Mouse (Mus musculus): ENCODE measurements around the gene Xpa. TPM values are rescaled to one million over a fixed set of nuclear protein-coding genes. Genes with fewer than 3 reads are reported as not detected.
A peak's percentile ranks its signal among the peaks of the same experiment; 100 is the strongest.

The Xpa gene
- polyA plus RNA-seq, 1 experiment from 2014 or later, result 22.0 TPM

DNA sequence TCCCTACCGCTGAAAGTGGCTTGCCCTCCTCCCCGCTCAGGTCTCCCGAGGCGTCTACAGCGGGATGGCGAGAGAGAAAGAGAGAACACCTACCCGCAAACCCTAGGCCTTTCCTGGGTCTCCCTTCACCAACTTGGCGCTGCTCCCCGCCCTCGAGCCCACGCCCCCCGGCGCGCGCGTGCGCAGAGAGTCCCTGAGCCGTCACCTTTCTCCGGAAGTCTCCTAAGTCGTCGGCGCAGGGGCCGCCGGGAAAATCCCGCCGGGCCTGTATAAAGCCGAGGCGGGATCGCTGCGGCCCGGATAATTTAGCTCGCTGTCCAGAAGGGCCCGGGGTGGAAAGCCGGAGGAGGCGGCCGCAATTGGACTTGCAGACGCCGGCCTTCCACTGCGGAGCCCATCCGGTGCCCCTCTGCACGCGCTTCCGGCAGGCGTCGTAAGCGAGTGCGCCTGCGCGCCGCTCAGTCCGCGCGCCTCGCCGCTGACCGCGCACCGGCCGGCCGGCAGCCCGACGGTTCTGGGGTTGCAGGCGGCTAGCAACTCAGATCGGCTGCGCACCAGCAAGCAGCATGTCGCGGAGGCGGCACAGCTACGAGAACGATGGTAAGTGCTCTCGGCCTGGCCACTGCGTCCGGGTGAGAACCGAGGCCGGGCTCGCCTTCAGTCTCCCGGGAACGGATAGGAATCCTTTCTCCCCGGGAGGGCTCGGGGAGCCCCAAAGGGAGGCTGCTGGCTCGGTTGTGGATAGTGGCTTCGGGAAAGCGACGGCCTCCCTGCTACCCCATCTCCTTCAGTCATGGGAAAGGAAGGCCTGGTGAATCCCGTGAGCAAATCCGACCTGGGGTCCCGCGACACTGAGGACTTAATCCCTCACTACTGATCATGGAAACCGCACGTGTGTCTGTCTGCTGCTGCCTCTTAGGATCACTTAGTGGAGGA is 57.6 kb downstream of the Xpa start, which contains the start of the genes Ncbp1 and Tstd2:
TSS of gene Ncbp1 (plus strand) at position 327 of the 936 bp plus-strand sequence.
TSS of gene Tstd2 (minus strand) at position 408 of the 936 bp plus-strand sequence.
- Histone ChIP-seq H3K36me3 (peaks cover 8% of the 10 kb centered on the region), H3K4me2 (peak within 1 kb of the TSS; percentile 69), H3K4me1 (peaks cover 23% of the 10 kb centered on the region), H3K9me3 (no peaks in the 10 kb centered on the region), H3K4me3 (peak within 1 kb of the TSS; percentile 95), H3K27me3 (no peaks in the 10 kb centered on the region), H3K27ac (peak within 1 kb of the TSS; percentile 98), H3K9ac (peak within 1 kb of the TSS; percentile 91)
- under 1% methylated on average over 84 of the region's 90 CpGs for WGBS
- ATAC-seq (ENCODE audit: insufficient number of reproducible peaks, low FRiP score, low TSS enrichment, low read depth), result peak; percentile 78

DNA sequence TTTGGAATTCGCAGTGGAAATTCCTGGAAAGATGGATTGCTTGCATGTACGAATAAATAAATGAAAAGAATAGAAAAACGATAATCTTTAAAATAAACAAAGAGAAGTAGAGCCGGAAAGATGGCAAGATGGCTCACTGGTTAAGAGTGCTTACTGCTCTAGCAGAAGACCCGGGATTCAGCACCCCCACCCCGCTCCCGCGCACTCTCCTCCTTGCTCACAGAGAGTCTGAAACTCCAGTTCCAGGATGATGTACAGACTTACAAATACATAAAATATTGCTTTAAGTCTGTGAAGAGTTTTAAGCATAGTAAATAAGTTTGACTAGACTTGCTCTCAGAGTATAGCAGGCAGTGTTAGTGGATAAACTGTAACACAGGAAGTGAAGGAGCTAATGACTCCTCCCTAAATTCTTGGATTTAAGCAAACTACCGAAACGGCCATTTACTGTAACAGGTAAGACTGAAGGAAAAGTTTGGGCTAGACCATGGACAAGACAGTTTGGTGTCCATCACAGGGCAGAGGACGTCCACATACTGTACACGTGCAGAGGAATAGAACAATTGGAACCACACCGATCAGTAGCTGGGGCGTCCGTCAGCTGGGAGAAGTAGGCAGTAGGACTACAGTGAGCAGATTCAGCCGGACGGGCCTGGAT is 58.4 kb downstream of the Xpa start:
- peak overlapping the region; percentile 95 for H3K4me3 ChIP-seq
- no peaks in the 10 kb centered on the region for H3K9me3 ChIP-seq
- H3K4me1 ChIP-seq, result peaks cover 23% of the 10 kb centered on the region
- 6% methylated on average over 17 of the region's 17 CpGs for WGBS
- peak overlapping the region; percentile 69 for H3K4me2 ChIP-seq
- H3K27ac ChIP-seq, result peak overlapping the region; percentile 98
- H3K9ac ChIP-seq, result peak overlapping the region; percentile 91
- peak; percentile 59 for ATAC-seq (ENCODE audit: insufficient number of reproducible peaks, low FRiP score, low TSS enrichment, low read depth)
- no peaks in the 10 kb centered on the region for H3K27me3 ChIP-seq
- H3K36me3 ChIP-seq, result peaks cover 16% of the 10 kb centered on the region

DNA sequence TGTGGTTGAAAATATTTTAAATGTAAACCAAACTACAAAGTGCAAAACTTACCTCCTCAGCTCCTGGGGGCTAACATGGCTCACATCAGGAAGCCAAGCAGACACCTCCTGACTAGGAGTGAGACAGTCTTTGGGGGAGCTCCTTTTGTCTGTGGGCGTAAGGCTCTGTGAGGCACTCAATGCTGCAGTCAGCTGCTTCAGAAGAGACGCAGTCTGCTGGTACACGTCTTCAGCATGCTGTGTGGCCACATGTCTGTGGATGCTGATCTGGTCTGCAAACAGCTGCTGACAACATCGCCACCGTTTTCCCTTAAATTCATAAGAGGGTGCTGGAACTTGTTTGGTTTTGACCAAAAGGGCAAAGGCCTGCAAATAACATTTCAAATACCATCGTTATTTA is 64.3 kb downstream of the Xpa start:
- Histone ChIP-seq H3K9me3 (no peaks in the 10 kb centered on the region), H3K4me2 (no peak overlapping the region), H3K27ac (no peak overlapping the region), H3K36me3 (peaks cover 59% of the 10 kb centered on the region), H3K27me3 (no peaks in the 10 kb centered on the region), H3K4me3 (no peak overlapping the region), H3K4me1 (peaks cover 3% of the 10 kb centered on the region; the same call in 1 of the 2 replicates), H3K9ac (no peak overlapping the region)
- ATAC-seq (ENCODE audit: insufficient number of reproducible peaks, low FRiP score, low TSS enrichment, low read depth), result no peak
- WGBS, result 78% methylated on average over 6 of the region's 6 CpGs

DNA sequence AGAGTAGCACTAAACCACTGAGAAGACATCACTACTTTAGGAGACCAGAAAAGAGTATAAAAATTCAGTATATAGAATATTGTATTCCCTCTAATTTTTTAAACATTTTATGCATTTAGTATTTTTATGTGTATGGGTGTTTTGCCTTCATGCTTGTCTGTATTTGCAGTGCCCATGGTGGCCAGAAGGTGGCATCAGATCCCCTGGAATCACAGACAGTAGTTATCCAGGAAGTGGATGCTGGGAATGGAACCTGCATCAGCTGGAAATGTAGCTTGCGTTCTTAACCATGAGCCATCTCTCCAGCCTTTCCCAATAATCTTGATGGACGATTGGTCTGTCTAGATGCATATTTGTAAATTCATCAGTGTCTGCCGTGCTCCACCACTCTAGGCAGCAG is 65.9 kb downstream of the Xpa start:
- Histone ChIP-seq H3K4me2 (no peak overlapping the region), H3K4me1 (no peaks in the 10 kb centered on the region), H3K27me3 (no peaks in the 10 kb centered on the region), H3K9me3 (no peaks in the 10 kb centered on the region), H3K4me3 (no peak overlapping the region), H3K36me3 (peaks cover 71% of the 10 kb centered on the region), H3K27ac (no peak overlapping the region), H3K9ac (no peak overlapping the region)
- no peak for ATAC-seq (ENCODE audit: insufficient number of reproducible peaks, low FRiP score, low TSS enrichment, low read depth)
- 82% methylated on average over 3 of the region's 3 CpGs for WGBS

DNA sequence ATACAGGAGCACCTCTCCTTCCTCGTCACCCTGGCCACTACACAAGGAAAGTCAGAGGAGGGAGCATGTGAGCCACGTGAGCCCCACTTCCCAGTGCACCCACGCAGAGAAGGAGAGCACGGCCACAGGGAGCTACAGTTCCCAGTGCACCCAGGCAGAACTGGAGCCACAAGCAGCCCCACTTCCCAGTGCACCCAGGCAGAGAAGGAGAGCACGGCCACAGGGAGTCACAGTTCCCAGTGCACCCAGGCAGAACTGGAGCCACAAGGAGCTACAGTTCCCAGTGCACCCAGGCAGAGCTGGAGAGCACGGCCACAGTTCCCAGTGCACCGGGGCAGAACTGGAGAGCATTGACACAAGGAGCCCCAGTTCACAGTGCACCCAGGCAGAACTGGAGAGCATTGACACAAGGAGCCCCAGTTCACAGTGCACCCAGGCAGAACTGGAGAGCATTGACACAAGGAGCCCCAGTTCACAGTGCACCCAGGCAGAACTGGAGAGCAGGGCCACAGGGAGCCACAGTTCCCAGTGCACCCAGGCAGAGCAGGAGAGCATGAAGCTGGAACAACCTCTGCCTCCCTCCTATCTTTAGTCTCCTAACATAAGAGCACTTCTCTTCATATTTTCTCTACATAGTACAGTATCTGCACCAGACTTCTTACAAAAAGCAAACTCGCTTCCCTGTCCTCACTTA is 66.7 kb downstream of the Xpa start:
- Histone ChIP-seq H3K27ac (no peak overlapping the region), H3K9ac (no peak overlapping the region), H3K27me3 (no peaks in the 10 kb centered on the region), H3K36me3 (peaks cover 75% of the 10 kb centered on the region), H3K4me2 (no peak overlapping the region), H3K9me3 (no peaks in the 10 kb centered on the region), H3K4me3 (no peak overlapping the region), H3K4me1 (no peaks in the 10 kb centered on the region)
- no peak for ATAC-seq (ENCODE audit: insufficient number of reproducible peaks, low FRiP score, low TSS enrichment, low read depth)
- WGBS, result 91% methylated on average over 8 of the region's 8 CpGs

DNA sequence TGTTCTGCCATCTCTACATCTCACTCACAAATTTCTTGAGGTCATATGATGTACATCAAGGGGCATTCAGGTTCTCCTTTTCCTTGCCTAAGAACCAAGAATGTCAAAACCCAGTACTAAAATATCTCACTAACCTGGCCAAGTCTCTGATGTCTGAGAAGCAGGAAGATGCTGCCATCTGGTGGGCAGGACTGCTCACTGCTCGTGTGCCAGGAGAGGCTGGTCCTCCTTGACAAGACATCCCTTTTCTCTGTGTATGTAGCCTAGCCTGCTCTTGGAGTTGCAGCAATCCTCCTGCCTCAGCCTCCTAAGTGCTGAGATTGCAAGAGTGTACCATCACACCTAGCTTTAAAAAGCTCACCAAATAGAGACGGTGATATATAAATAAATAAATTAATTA is 69.6 kb downstream of the Xpa start:
- no peaks in the 10 kb centered on the region for H3K27me3 ChIP-seq
- H3K4me2 ChIP-seq, result no peak overlapping the region
- H3K9ac ChIP-seq, result no peak overlapping the region
- no peaks in the 10 kb centered on the region for H3K4me1 ChIP-seq
- H3K27ac ChIP-seq, result no peak overlapping the region
- WGBS, result 45% methylated on average over 2 of the region's 2 CpGs
- H3K4me3 ChIP-seq, result no peak overlapping the region
- no peak for ATAC-seq (ENCODE audit: insufficient number of reproducible peaks, low FRiP score, low TSS enrichment, low read depth)
- H3K36me3 ChIP-seq, result peaks cover 80% of the 10 kb centered on the region
- no peaks in the 10 kb centered on the region for H3K9me3 ChIP-seq

DNA sequence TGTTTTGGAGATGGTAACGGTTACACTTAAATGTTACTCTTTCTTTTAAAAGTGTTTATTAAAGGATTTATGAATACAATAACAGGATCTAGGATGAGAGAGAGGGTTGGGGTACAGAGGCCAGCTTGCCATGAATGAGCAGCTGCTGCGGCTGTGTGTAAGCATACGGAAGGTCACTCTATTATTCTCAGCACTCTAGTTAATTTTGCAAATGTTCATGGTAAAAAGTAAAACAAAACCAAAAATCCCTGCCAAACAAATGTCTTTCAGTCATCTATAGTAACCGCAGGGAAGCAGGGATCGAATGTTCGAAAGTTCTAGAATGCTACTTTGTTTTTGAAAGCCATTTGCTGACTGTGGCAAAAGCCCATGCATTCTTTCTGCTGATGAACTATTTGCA is 72.8 kb downstream of the Xpa start:
- Histone ChIP-seq H3K36me3 (peaks cover 85% of the 10 kb centered on the region), H3K9me3 (no peaks in the 10 kb centered on the region), H3K4me1 (0 out of 2 replicates have a peak, but pooled peaks cover 2% of the 10 kb centered on the region), H3K4me2 (no peak overlapping the region), H3K9ac (no peak overlapping the region), H3K27ac (no peak overlapping the region), H3K27me3 (no peaks in the 10 kb centered on the region), H3K4me3 (no peak overlapping the region)
- no peak for ATAC-seq (ENCODE audit: insufficient number of reproducible peaks, low FRiP score, low TSS enrichment, low read depth)
- WGBS, result 93% methylated on average over 6 of the region's 6 CpGs

DNA sequence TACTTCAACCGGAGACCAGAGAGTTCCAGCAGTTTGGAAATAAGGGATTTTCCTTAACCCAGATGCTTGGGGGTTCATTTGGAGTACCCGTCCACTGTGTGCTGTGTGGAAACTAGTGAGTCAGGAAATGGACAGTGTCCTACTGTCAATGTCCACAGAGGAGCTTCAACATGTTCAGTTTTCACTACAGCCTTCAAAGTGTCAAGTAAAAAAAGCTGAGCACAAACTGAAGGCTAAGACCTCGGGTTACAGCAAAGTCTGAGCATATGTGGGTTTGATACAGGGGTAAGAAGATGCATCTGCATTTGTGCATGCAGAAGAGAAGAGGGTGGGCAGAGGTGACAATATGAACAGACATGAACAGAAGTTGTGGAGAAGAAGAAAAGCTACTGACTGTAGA is 75.3 kb downstream of the Xpa start:
- ATAC-seq (ENCODE audit: insufficient number of reproducible peaks, low FRiP score, low TSS enrichment, low read depth), result no peak
- Histone ChIP-seq H3K36me3 (peaks cover 93% of the 10 kb centered on the region), H3K9me3 (no peaks in the 10 kb centered on the region), H3K4me1 (0 out of 2 replicates have a peak, but pooled peaks cover 2% of the 10 kb centered on the region), H3K9ac (no peak overlapping the region), H3K27me3 (no peaks in the 10 kb centered on the region), H3K4me2 (no peak overlapping the region), H3K4me3 (no peak overlapping the region), H3K27ac (no peak overlapping the region)
- 79% methylated on average over 3 of the region's 3 CpGs for WGBS

DNA sequence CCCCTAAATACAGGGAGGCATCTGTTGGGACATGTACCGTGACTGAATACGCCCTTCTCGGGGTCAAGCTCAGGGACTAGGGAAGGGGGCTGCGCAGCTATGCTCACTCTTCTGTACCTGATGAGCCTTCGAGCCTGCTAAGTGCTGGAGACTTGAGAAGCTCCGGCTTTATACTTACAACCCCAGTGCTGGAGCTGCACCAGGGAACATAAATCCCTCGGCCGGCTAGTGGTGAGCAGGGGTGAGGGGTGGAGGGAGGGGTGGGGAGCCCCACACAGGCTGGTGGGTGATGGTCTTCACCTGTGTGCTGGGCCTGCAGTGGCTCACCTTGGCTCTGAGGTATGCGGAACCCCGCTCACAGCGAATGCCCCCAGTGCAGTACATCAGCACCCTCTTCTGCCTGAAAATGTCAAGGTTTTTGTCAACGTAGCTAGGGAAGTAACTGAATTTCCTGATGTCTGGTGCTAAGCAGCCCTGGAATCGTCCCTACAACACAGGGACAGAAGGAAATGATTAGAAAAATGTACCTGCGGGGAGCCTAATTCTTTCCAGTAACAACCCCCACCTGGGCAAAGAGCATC is 76.5 kb downstream of the Xpa start:
- H3K4me1 ChIP-seq, result 0 out of 2 replicates have a peak, but pooled peaks cover 2% of the 10 kb centered on the region
- H3K4me2 ChIP-seq, result no peak overlapping the region
- peaks cover 92% of the 10 kb centered on the region for H3K36me3 ChIP-seq
- no peaks in the 10 kb centered on the region for H3K9me3 ChIP-seq
- no peak for ATAC-seq (ENCODE audit: insufficient number of reproducible peaks, low FRiP score, low TSS enrichment, low read depth)
- no peak overlapping the region for H3K4me3 ChIP-seq
- no peak overlapping the region for H3K9ac ChIP-seq
- no peaks in the 10 kb centered on the region for H3K27me3 ChIP-seq
- WGBS, result 83% methylated on average over 14 of the region's 14 CpGs
- no peak overlapping the region for H3K27ac ChIP-seq

DNA sequence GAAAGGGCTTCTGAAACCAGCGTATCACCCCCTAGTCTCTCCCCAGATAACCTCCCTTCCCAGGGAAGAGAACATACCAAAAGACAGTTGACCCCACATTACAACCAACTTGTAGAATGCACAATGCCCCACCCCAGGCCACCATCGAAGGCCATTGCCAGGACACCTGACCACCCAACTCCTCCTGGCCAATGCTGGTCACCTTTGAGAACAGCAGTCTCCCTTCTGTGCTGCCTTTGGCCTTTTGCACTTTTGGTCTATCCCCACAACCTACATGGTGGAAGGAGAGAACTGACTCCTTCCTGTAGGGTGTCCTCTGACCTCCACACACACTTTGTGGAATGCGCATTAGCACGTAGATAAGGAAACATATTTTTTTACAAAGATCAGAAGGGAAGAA is 78.6 kb downstream of the Xpa start:
- Histone ChIP-seq H3K9ac (no peak overlapping the region), H3K4me1 (0 out of 2 replicates have a peak, but pooled peaks cover 2% of the 10 kb centered on the region), H3K9me3 (no peaks in the 10 kb centered on the region), H3K27ac (no peak overlapping the region), H3K36me3 (peaks cover 87% of the 10 kb centered on the region), H3K27me3 (no peaks in the 10 kb centered on the region), H3K4me2 (no peak overlapping the region), H3K4me3 (no peak overlapping the region)
- WGBS, result 92% methylated on average over 4 of the region's 4 CpGs
- ATAC-seq (ENCODE audit: insufficient number of reproducible peaks, low FRiP score, low TSS enrichment, low read depth), result no peak

DNA sequence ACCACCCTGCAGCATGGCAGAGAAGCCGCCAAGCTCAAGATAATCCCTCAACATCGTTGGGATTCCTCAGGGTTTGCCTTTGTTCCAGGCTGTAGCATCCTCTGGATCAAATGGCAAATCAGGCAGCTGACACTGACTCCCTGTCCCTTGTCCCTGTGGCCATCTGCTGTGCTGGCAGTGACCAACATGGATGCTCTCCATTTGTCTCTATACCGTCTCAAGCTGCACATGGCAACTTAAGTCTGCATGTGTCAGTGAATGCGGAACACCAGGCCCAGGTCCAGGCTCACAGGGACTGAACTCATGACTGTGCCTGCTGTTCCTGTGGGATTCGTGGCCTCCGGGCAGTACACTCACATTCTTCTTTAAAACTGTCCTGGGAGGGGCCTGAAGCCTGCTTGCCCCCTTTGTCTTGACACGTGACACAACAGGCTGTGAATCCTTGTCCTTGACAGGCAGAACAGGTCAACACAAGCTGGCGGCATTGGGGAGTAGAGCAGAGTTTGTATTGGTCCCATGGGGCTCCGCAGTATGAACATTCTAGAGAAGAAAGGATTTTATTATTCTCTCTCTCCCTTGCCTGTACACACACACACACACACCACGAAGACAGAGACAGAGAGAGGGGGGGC is 79.5 kb downstream of the Xpa start:
- no peak overlapping the region for H3K4me3 ChIP-seq
- peak; percentile 66 for ATAC-seq (ENCODE audit: insufficient number of reproducible peaks, low FRiP score, low TSS enrichment, low read depth)
- 79% methylated on average over 9 of the region's 10 CpGs for WGBS

More for the DNA sequence above, 79.5 kb downstream of the Xpa start:
- Histone ChIP-seq H3K9me3 (no peaks in the 10 kb centered on the region), H3K27me3 (no peaks in the 10 kb centered on the region), H3K4me1 (0 out of 2 replicates have a peak, but pooled peaks cover 2% of the 10 kb centered on the region), H3K36me3 (peaks cover 79% of the 10 kb centered on the region), H3K4me2 (no peak overlapping the region), H3K9ac (no peak overlapping the region), H3K27ac (no peak overlapping the region)
